Mouse (Mus musculus) stomach, embryonic 14.5 days (tissue): Measurements from ENCODE around the gene Clic6. TPM values are rescaled to one million over a fixed set of nuclear protein-coding genes. Genes with fewer than 3 reads are reported as not detected.

Experiments used
- ATAC-seq: fragments of 200-750 bp; cut with Nextera tagmentation; 2 replicates; pipeline ENCODE4 v1.8.0; 2017; ENCODE audit warnings: low read depth, moderate TSS enrichment; ENCODE audit not compliant: insufficient number of reproducible peaks, insufficient read depth, low FRiP score
- H3K27ac ChIP-seq: fragments of 300-500 bp; sonication (generic); 2 replicates; pipeline ENCODE4 v1.5.1; 2014; ENCODE audit warnings: mild to moderate bottlenecking, low read length, moderate library complexity, mixed read lengths
- H3K27me3 ChIP-seq: fragments of 300-500 bp; sonication (generic); 2 replicates; pipeline ENCODE4 v1.6.1; 2014; ENCODE audit warnings: low read length, control low read depth, mixed read lengths; ENCODE audit not compliant: control insufficient read depth, insufficient read depth
- H3K36me3 ChIP-seq: fragments of 300-500 bp; sonication (generic); 2 replicates; pipeline ENCODE4 v1.6.1; 2014; ENCODE audit warnings: mild to moderate bottlenecking, control low read depth, low read length, moderate library complexity, mixed read lengths; ENCODE audit not compliant: control insufficient read depth, insufficient read depth
- H3K4me1 ChIP-seq: fragments of 300-500 bp; sonication (generic); 2 replicates; pipeline ENCODE4 v1.6.1; 2014; ENCODE audit warnings: low read length, control low read depth, mixed read lengths; ENCODE audit not compliant: control insufficient read depth, insufficient read depth
- H3K4me2 ChIP-seq: fragments of 300-500 bp; sonication (generic); replicated peaks from 2 replicates; pipeline ENCODE4 v1.6.1; 2014; ENCODE audit warnings: low read depth, low read length, control low read depth
- H3K4me3 ChIP-seq: fragments of 300-500 bp; sonication (generic); 2 replicates; pipeline ENCODE4 v1.5.1; 2014; ENCODE audit warnings: low read depth, low read length, control low read depth
- H3K9ac ChIP-seq: fragments of 300-500 bp; sonication (generic); replicated peaks from 2 replicates; pipeline ENCODE4 v1.6.1; 2014; ENCODE audit warnings: low read depth, mild to moderate bottlenecking, control low read depth, low read length, moderate library complexity, mixed read lengths
- H3K9me3 ChIP-seq: fragments of 300-500 bp; sonication (generic); 2 replicates; pipeline ENCODE4 v1.6.1; 2016; ENCODE audit warnings: low read depth, low read length, control low read depth; ENCODE audit not compliant: control insufficient read depth
- WGBS: fragments of 180-500 bp; shearing (Covaris S2); extraction: QIAGEN DNeasy Blood & Tissue Kit; methylation state at CpG from one replicate; pipeline ENCODE4 v1.1.7; 2014; 5-methylcytosine and 5-hydroxymethylcytosine counted together
- polyA plus RNA-seq: library from polyadenylated mRNA; unstranded; fragments of >200 nt; fragmentation: Nextera tagmentation; extraction: Ambion mirVana; gene quantifications from 2 replicates; pipeline ENCODE4 v1.2.1, GENCODE M21; 2014

Gene Clic6
- polyA plus RNA-seq, 1 experiment from 2014 or later: 9.2 TPM

DNA sequence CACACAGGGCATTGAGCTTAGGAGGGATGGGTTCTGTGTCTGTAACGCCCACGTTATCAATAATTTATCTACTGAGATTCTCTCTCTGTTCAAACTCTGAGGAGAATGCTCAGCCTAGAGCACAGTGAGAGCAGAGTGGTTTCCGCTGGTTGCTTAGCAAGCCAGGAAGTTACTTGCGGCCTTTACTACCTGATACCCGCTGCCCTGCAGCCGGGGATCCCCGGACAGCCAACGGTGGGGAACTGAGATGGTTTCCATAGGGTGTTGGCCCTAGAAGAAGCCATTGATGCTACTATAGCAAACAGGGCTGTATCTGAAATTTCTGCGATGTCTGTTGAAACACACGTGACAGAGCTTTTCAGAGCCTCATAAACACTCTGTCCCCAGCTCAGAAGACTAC lies 90.3 kb downstream of the Clic6 start:
- Histone ChIP-seq H3K4me3 (no peak overlapping the region), H3K4me1 (no peaks in the 10 kb centered on the region), H3K9ac (no peak overlapping the region), H3K9me3 (no peaks in the 10 kb centered on the region), H3K27ac (no peak overlapping the region), H3K4me2 (no peak overlapping the region), H3K36me3 (no peaks in the 10 kb centered on the region), H3K27me3 (no peaks in the 10 kb centered on the region)
- ATAC-seq: no peak
- 77% methylated on average over 10 of the region's 10 CpGs for WGBS

DNA sequence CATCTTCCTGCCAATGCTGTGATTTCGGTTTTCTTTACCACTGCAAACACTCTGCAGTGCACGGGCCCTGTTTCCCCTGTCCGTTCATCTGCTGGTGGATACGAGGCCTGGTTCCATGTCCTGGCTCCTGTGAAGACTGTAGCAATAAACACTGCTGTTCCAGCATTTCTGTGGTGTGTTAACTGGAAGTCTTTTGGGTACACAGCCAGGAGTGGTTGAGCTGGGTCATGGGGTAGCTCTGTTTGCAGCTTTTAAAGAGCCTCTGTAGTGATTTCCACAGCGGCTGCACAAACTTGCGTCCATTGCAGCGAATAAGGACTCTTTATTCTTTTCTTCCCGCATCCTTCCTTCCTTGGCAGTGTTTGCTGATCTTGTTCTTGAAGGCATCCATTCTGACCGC lies 91.8 kb downstream of the Clic6 start:
- Histone ChIP-seq H3K9me3 (no peaks in the 10 kb centered on the region), H3K27ac (no peak overlapping the region), H3K27me3 (no peaks in the 10 kb centered on the region), H3K4me1 (no peaks in the 10 kb centered on the region), H3K4me3 (no peak overlapping the region), H3K4me2 (no peak overlapping the region), H3K36me3 (no peaks in the 10 kb centered on the region), H3K9ac (no peak overlapping the region)
- WGBS: 77% methylated on average over 9 of the region's 9 CpGs
- ATAC-seq: no peak

DNA sequence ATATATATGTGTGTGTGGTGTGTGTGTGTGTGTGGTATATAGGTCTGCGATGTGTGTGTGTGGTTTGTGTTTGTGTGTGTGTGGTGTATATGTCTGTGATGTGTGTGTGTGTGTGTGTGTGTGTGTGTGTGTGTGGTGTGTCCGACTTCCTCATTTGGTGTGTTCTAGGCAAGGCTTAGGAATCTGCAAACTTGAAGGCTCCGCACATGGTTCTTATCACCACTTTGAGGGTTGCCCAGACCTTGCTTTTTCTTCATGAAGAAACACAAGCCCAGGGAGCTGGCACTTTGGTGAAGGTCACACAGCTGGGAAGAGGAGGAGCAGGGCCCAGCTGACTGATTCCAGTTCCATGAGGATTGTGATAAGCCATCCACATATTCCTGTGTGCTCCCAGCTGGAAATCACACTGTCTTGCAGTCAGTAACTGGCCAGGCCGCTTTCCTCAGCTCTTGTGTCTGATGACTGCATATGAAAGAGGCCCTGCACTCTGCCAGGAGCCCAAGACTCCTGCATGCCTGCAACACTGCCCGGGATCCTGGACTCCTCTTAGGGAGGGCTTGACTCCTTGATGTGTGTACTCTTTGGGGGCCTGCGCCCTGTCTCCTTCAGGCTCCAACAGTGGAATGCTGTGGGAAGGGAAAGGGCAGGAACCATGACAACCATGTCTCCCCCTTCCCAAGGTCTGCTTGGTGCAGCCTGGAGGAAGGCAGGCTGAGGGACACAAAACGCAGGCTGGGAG lies 93.5 kb downstream of the Clic6 start:
- no peaks in the 10 kb centered on the region for H3K4me1 ChIP-seq
- 59% methylated on average over 7 of the region's 7 CpGs for WGBS
- no peak overlapping the region for H3K4me3 ChIP-seq
- no peak overlapping the region for H3K27ac ChIP-seq
- no peaks in the 10 kb centered on the region for H3K27me3 ChIP-seq
- no peak overlapping the region for H3K4me2 ChIP-seq
- H3K9ac ChIP-seq: no peak overlapping the region
- no peaks in the 10 kb centered on the region for H3K9me3 ChIP-seq
- no peak for ATAC-seq
- H3K36me3 ChIP-seq: no peaks in the 10 kb centered on the region

DNA sequence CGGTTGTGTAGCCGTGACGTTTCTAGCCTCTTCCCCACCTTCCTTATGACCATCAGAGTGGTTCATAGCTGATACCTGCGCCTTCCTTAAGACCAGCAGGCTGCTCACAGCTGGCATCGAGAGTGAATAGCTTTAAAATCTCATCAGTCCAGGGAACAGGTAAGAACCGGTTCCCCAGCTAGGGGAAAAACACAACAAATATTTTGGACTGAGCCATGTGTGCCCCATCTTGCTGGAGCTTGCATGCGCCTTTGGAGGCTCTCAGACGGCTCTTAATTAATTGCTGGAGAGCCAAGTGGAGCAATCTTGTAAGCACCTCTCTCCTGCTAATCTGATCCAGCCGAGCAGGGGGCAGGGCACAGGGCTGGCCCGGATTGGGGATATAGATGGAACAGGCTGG lies 95.4 kb downstream of the Clic6 start:
- Histone ChIP-seq H3K9me3 (no peaks in the 10 kb centered on the region), H3K36me3 (no peaks in the 10 kb centered on the region), H3K4me1 (no peaks in the 10 kb centered on the region), H3K4me2 (no peak overlapping the region), H3K27ac (no peak overlapping the region), H3K4me3 (no peak overlapping the region), H3K9ac (no peak overlapping the region), H3K27me3 (no peaks in the 10 kb centered on the region)
- WGBS: 77% methylated on average over 10 of the region's 10 CpGs
- ATAC-seq: no peak

DNA sequence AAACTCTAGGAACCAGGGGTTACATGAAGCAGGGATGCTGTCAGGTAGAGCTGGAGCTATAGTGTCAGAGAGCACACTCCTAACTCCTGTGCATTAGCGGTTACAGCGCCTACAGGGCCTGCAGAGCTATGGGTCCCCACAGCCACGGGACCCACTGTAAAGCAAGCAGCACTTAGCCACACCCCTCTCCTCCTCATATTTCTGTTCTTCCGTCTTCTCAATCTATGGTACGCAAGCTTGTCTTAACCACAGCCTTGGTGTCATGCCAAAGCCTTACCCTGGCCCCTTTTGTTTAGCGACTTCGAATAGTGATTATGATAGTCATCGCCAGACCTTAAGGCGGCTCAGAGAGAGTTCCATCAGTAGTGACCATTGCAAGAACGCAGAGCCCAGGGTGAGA lies 96.2 kb downstream of the Clic6 start:
- WGBS: 62% methylated on average over 10 of the region's 10 CpGs
- Histone ChIP-seq H3K36me3 (no peaks in the 10 kb centered on the region), H3K9ac (no peak overlapping the region), H3K4me3 (no peak overlapping the region), H3K4me1 (no peaks in the 10 kb centered on the region), H3K27ac (no peak overlapping the region), H3K4me2 (no peak overlapping the region), H3K27me3 (no peaks in the 10 kb centered on the region), H3K9me3 (no peaks in the 10 kb centered on the region)
- ATAC-seq: no peak

DNA sequence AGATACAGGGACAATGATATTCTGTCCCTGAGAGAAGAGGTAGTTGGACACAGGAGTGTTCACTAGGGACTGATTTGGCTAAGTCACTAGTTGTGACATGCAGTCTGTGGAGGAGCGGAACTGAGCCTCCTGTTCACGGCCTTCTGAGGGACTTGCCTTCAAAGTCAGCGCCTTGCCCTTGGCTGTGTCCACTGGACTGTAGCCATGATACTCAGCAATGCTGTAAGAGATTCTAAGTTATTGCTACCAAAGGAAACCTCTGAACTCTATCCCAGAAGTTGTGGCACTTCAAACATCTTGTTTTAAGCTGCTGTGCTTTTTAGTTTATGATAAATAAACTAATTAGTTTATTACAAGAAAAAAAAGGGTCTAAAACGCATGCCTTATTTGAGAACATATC lies 102.3 kb downstream of the Clic6 start:
- Histone ChIP-seq H3K9ac (no peak overlapping the region), H3K4me3 (no peak overlapping the region), H3K27ac (no peak overlapping the region), H3K4me1 (no peaks in the 10 kb centered on the region), H3K27me3 (no peaks in the 10 kb centered on the region), H3K9me3 (no peaks in the 10 kb centered on the region), H3K36me3 (no peaks in the 10 kb centered on the region), H3K4me2 (no peak overlapping the region)
- 84% methylated on average over 4 of the region's 4 CpGs for WGBS
- no peak for ATAC-seq

Other genes with a start within 250 kb of the Clic6 start
- gene Kcne2, start 193.3 kb upstream of the Clic6 start, polyA plus RNA-seq: 1.8 and 2.2 TPM in 2 replicates
- gene Smim11, start 184.4 kb upstream of the Clic6 start, polyA plus RNA-seq: 143 and 151 TPM in 2 replicates
- 0.08 TPM in 1 of 2 replicates, not detected in the other for gene Fam243, start 164.3 kb upstream of the Clic6 start, polyA plus RNA-seq
- 0.07 and 0.77 TPM in 2 replicates for gene Kcne1, start 126.3 kb upstream of the Clic6 start, polyA plus RNA-seq
- 21.2 and 22.8 TPM in 2 replicates for gene Rcan1, start 14.9 kb upstream of the Clic6 start, polyA plus RNA-seq